Mouse (Mus musculus) heart, adult 2 months (tissue): ENCODE results near the gene Syk. TPM values are rescaled to one million over a fixed set of nuclear protein-coding genes. Genes with fewer than 3 reads are reported as not detected.

Experiments used
- DNase-seq, 2 experiments: peaks; one replicate each; pipeline ENCODE4 v3.0.0; 2021
- H3K27ac ChIP-seq: fragments of 200-600 bp; 2 replicates; pipeline ENCODE4 v1.8.1; 2022
- H3K27me3 ChIP-seq: fragments of 200-500 bp; 2 replicates; pipeline ENCODE4 v1.6.1; 2012; ENCODE audit warnings: mild to moderate bottlenecking, low read length, inconsistent platforms, mixed read lengths; ENCODE audit not compliant: control insufficient read depth, insufficient read depth
- H3K36me3 ChIP-seq: fragments of 200-500 bp; 2 replicates; pipeline ENCODE4 v1.6.1; 2012; ENCODE audit warnings: low read length, inconsistent platforms; ENCODE audit not compliant: control insufficient read depth, insufficient read depth
- H3K4me1 ChIP-seq: fragments of 200-500 bp; 2 replicates; pipeline ENCODE4 v1.6.1; 2011; ENCODE audit warnings: low read length; ENCODE audit not compliant: control insufficient read depth, insufficient read depth
- H3K4me3 ChIP-seq: fragments of 200-600 bp; 2 replicates; pipeline ENCODE4 v1.8.1; 2022
- H3K79me2 ChIP-seq: fragments of 200-500 bp; replicated peaks from 2 replicates; pipeline ENCODE4 v1.6.1; 2012; ENCODE audit warnings: mild to moderate bottlenecking, inconsistent platforms, low read length, moderate library complexity, mixed read lengths; ENCODE audit not compliant: control insufficient read depth, insufficient read depth
- H3K9ac ChIP-seq: fragments of 200-500 bp; 2 replicates; pipeline ENCODE4 v1.6.1; 2012; ENCODE audit warnings: low read depth, mild to moderate bottlenecking, control low read depth, inconsistent platforms, low read length, mixed read lengths
- CTCF ChIP-seq: fragments of 200-600 bp; IDR thresholded peaks from 2 replicates; pipeline ENCODE4 v1.8.1; 2022; ENCODE audit warnings: antibody characterized with exemption, mild to moderate bottlenecking, moderate library complexity
- EP300 ChIP-seq: fragments of 200-500 bp; IDR thresholded peaks from 2 replicates; pipeline ENCODE4 v1.6.1; 2011; ENCODE audit warnings: low read depth, low read length, control low read depth; ENCODE audit not compliant: insufficient read depth
- POLR2A ChIP-seq: fragments of 200-500 bp; IDR thresholded peaks from 2 replicates; pipeline ENCODE4 v1.6.1; 2011; ENCODE audit warnings: mild to moderate bottlenecking, low read depth, low read length, control low read depth; ENCODE audit not compliant: insufficient read depth
- WGBS: fragments of 180-500 bp; shearing (Covaris S2); methylation state at CpG from one replicate; pipeline ENCODE4 v1.1.7; 2018; 5-methylcytosine and 5-hydroxymethylcytosine counted together
- intact Hi-C: fragments of 180-260 bp; cut with DNase I; formaldehyde crosslinking; loops from one replicate; pipeline ENCODE4 v1.15.1; 2025
- polyA plus RNA-seq: library from polyadenylated mRNA; depleted of rRNA; stranded (reverse); fragments of >200 nt; gene quantifications from 2 replicates; pipeline ENCODE4 v1.2.3, GENCODE M21; 2012
- total RNA-seq, 2 experiments: library from RNA; stranded (reverse); gene quantifications; 2 replicates each; pipeline ENCODE4 v1.2.3; 2021

The Syk gene
- total and polyA plus RNA-seq, 3 experiments = 14.0 to 17.6 (median 16.0) TPM

- H3K9ac ChIP-seq = no peak overlapping the region
- H3K27me3 ChIP-seq = no peaks in the 10 kb centered on the region
- no peak for DNase-seq
- no peak overlapping the region for H3K4me3 ChIP-seq
- no peaks in the 10 kb centered on the region for H3K79me2 ChIP-seq
- peaks cover 3% of the 10 kb centered on the region for H3K4me1 ChIP-seq
- TF ChIP-seq CTCF (no peak), EP300 (no peak), POLR2A (no peak)
- H3K27ac ChIP-seq = peak overlapping the region; percentile 73; the same call in 1 of the 2 replicates
- intact Hi-C loops = loop anchor here (5.0 kb wide), 1 partner anchor 45 kb away; no protein-coding TSS in a partner anchor
- WGBS = 32% methylated on average over 10 of the region's 10 CpGs
- no peaks in the 10 kb centered on the region for H3K36me3 ChIP-seq
These were observed 6.1 kb upstream of the Syk start for GRCm38 (mm10) chr13:52576841-52577240.

- H3K79me2 ChIP-seq = no peaks in the 10 kb centered on the region
- H3K4me3 ChIP-seq = no peak overlapping the region
- H3K4me1 ChIP-seq = peaks cover 3% of the 10 kb centered on the region
- TF ChIP-seq EP300 (no peak), POLR2A (no peak), CTCF (no peak)
- intact Hi-C loops = loop anchor here (5.0 kb wide), 1 partner anchor 45 kb away; no protein-coding TSS in a partner anchor
- H3K27me3 ChIP-seq = no peaks in the 10 kb centered on the region
- DNase-seq = no peak
- WGBS = 12% methylated on average over 3 of the region's 3 CpGs
- H3K27ac ChIP-seq = peak overlapping the region; percentile 73
- H3K9ac ChIP-seq = no peak overlapping the region
- H3K36me3 ChIP-seq = no peaks in the 10 kb centered on the region
These were observed 5.5 kb upstream of the Syk start for GRCm38 (mm10) chr13:52577326-52577920.

GRCm38 (mm10) chr13:52577939-52578338 is 5.0 kb upstream of the Syk start:
- DNase-seq = peak in 1 of 2 experiments; percentile 45
- H3K27me3 ChIP-seq = no peaks in the 10 kb centered on the region
- H3K36me3 ChIP-seq = no peaks in the 10 kb centered on the region
- H3K4me3 ChIP-seq = no peak overlapping the region
- no peak for TF ChIP-seq EP300
- TF ChIP-seq POLR2A = peak; percentile 20; the same call in 1 of the 2 replicates
- TF ChIP-seq CTCF = no peak
- peak overlapping the region; percentile 36; the same call in 1 of the 2 replicates for H3K9ac ChIP-seq
- H3K79me2 ChIP-seq = no peaks in the 10 kb centered on the region
- H3K4me1 ChIP-seq = peaks cover 4% of the 10 kb centered on the region
- H3K27ac ChIP-seq = peak overlapping the region; percentile 73
- intact Hi-C loops = loop anchor here (5.0 kb wide), 1 partner anchor 44 kb away; no protein-coding TSS in a partner anchor
- WGBS = 24% methylated on average over 4 of the region's 4 CpGs

- Histone ChIP-seq H3K27me3 (no peaks in the 10 kb centered on the region), H3K79me2 (no peaks in the 10 kb centered on the region), H3K36me3 (no peaks in the 10 kb centered on the region), H3K4me1 (peaks cover 4% of the 10 kb centered on the region), H3K27ac (no peak overlapping the region), H3K9ac (no peak overlapping the region), H3K4me3 (no peak overlapping the region)
- intact Hi-C loops = loop anchor here (5.0 kb wide), 1 partner anchor 44 kb away; no protein-coding TSS in a partner anchor
- TF ChIP-seq CTCF (no peak), EP300 (no peak), POLR2A (no peak)
- DNase-seq = no peak
- WGBS = 79% methylated on average over 2 of the region's 2 CpGs
These were observed 4.2 kb upstream of the Syk start for GRCm38 (mm10) chr13:52578776-52579175.

GRCm38 (mm10) chr13:52582506-52582877 is 481 bp upstream of the Syk start:
- DNase-seq = peak in 1 of 2 experiments; percentile 51
- Histone ChIP-seq H3K27ac (peak overlapping the region; percentile 78), H3K27me3 (no peaks in the 10 kb centered on the region), H3K79me2 (no peaks in the 10 kb centered on the region), H3K36me3 (no peaks in the 10 kb centered on the region; the same call in 1 of the 2 replicates), H3K9ac (peak overlapping the region; percentile 77; the same call in 1 of the 2 replicates), H3K4me3 (peak overlapping the region; percentile 55), H3K4me1 (peaks cover 4% of the 10 kb centered on the region)
- TF ChIP-seq CTCF (no peak), EP300 (no peak), POLR2A (no peak)
- intact Hi-C loops = no loop called here
- WGBS = 30% methylated on average over 9 of the region's 9 CpGs

- Histone ChIP-seq H3K79me2 (no peaks in the 10 kb centered on the region), H3K27ac (peak overlapping the region; percentile 78), H3K27me3 (no peaks in the 10 kb centered on the region), H3K36me3 (no peaks in the 10 kb centered on the region; the same call in 1 of the 2 replicates), H3K4me1 (peaks cover 4% of the 10 kb centered on the region), H3K9ac (no peak overlapping the region), H3K4me3 (peak overlapping the region; percentile 55)
- no peak for DNase-seq
- 21% methylated on average over 13 of the region's 13 CpGs for WGBS
- intact Hi-C loops = no loop called here
- no peak for TF ChIP-seq POLR2A
- no peak for TF ChIP-seq CTCF
- TF ChIP-seq EP300 = no peak
These were observed 1.1 kb downstream of the Syk start for GRCm38 (mm10) chr13:52583943-52584562.
